Mouse (Mus musculus) lung, embryonic 14.5 days (tissue): ENCODE results near the gene Pak1. TPM values are rescaled to one million over a fixed set of nuclear protein-coding genes. Genes with fewer than 3 reads are reported as not detected.
"Not testable (repeated sequence)": the region's sequence is repeated elsewhere in the genome, so short reads cannot be mapped to it uniquely, and the experiment has no call there.

Experiments used
- ATAC-seq: fragments of 200-750 bp; cut with Nextera tagmentation; 2 replicates; pipeline ENCODE4 v1.8.0; 2017; ENCODE audit warnings: mild to moderate bottlenecking, moderate TSS enrichment, moderate library complexity; ENCODE audit not compliant: insufficient read depth
- DNase-seq: peaks from one replicate; pipeline ENCODE4 v3.0.0-alpha.2; 2015
- H3K27ac ChIP-seq: fragments of 300-500 bp; sonication (generic); 2 replicates; pipeline ENCODE4 v1.5.1; 2014; ENCODE audit warnings: low read depth, mild to moderate bottlenecking, moderate library complexity
- H3K27me3 ChIP-seq: fragments of 300-500 bp; sonication (generic); 2 replicates; pipeline ENCODE4 v1.6.1; 2014; ENCODE audit warnings: low read length, control low read depth; ENCODE audit not compliant: insufficient read depth
- H3K36me3 ChIP-seq: fragments of 300-500 bp; sonication (generic); 2 replicates; pipeline ENCODE4 v1.6.1; 2014; ENCODE audit warnings: control low read depth; ENCODE audit not compliant: insufficient read depth
- H3K4me1 ChIP-seq: fragments of 300-500 bp; sonication (generic); 2 replicates; pipeline ENCODE4 v1.6.1; 2014; ENCODE audit warnings: antibody characterized with exemption, control low read depth; ENCODE audit not compliant: insufficient read depth
- H3K4me2 ChIP-seq: fragments of 300-500 bp; sonication (generic); 2 replicates; pipeline ENCODE4 v1.6.1; 2014; ENCODE audit warnings: mild to moderate bottlenecking
- H3K4me3 ChIP-seq: fragments of 300-500 bp; sonication (generic); 2 replicates; pipeline ENCODE4 v1.5.1; 2014; ENCODE audit warnings: low read depth, low read length
- H3K9ac ChIP-seq: fragments of 300-500 bp; sonication (generic); 2 replicates; pipeline ENCODE4 v1.6.1; 2014
- H3K9me3 ChIP-seq: fragments of 300-500 bp; sonication (generic); 2 replicates; pipeline ENCODE4 v1.6.1; 2016; ENCODE audit warnings: low read depth, low read length, control low read depth
- CTCF ChIP-seq: IDR thresholded peaks from 2 replicates; pipeline ENCODE4 v1.5.1; 2016; ENCODE audit warnings: antibody characterized with exemption, low read depth
- WGBS: fragments of 180-500 bp; shearing (Covaris S2); extraction: QIAGEN DNeasy Blood & Tissue Kit; methylation state at CpG from one replicate; pipeline ENCODE4 v1.1.7; 2014; 5-methylcytosine and 5-hydroxymethylcytosine counted together
- polyA plus RNA-seq: library from polyadenylated mRNA; unstranded; fragments of >200 nt; fragmentation: Nextera tagmentation; extraction: Ambion mirVana; gene quantifications from 2 replicates; pipeline ENCODE4 v1.2.1, GENCODE M21; 2014

Gene Pak1
- polyA plus RNA-seq, 1 experiment from 2014 or later: 19.2 TPM

GRCm38 (mm10) chr7:97846539-97846938, 58.2 kb downstream of the Pak1 start:
- Histone ChIP-seq H3K4me2 (no peak overlapping the region), H3K4me1 (peaks cover 2% of the 10 kb centered on the region; the same call in 1 of the 2 replicates), H3K9ac (no peak overlapping the region), H3K4me3 (no peak overlapping the region), H3K27ac (no peak overlapping the region), H3K9me3 (no peaks in the 10 kb centered on the region), H3K27me3 (no peaks in the 10 kb centered on the region), H3K36me3 (no peaks in the 10 kb centered on the region)
- TF ChIP-seq CTCF: no peak
- ATAC-seq: no peak
- DNase-seq: no peak

- H3K4me2 ChIP-seq, H3K9ac ChIP-seq, H3K9me3 ChIP-seq, ATAC-seq, H3K4me1 ChIP-seq, H3K36me3 ChIP-seq, DNase-seq, H3K27me3 ChIP-seq, H3K27ac ChIP-seq, H3K4me3 ChIP-seq: not testable (repeated sequence)
- WGBS: 59% methylated on average over 3 of the region's 3 CpGs
Observed at GRCm38 (mm10) chr7:97849557-97849956, 61.2 kb downstream of the Pak1 start.

DNA sequence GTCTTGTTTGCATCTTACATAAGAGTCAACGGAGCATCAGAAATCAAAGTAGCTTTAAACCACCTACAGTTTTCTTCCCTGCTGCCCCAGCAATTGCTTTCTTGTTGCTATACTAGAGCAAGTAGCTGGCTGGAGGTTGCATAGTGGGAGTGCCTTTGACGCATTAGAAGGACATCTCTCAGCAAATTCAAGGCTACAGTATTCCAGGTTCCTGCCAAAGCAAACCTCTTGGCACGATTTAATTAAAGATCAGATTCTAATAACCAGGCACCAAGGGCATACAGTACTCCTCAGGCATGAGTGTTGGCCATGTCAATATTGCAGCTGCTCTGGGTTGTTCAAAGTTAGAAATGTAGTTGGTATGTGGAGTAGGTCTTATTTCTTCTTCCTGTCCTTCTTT, 62.0 kb downstream of the Pak1 start:
- 69% methylated on average over 3 of the region's 3 CpGs for WGBS
- Histone ChIP-seq H3K4me3 (no peak overlapping the region), H3K27ac (no peak overlapping the region), H3K27me3 (no peaks in the 10 kb centered on the region), H3K9ac (no peak overlapping the region), H3K9me3 (no peaks in the 10 kb centered on the region), H3K4me1 (no peaks in the 10 kb centered on the region), H3K36me3 (no peaks in the 10 kb centered on the region), H3K4me2 (no peak overlapping the region)
- no peak for DNase-seq
- TF ChIP-seq CTCF: no peak
- no peak for ATAC-seq

DNA sequence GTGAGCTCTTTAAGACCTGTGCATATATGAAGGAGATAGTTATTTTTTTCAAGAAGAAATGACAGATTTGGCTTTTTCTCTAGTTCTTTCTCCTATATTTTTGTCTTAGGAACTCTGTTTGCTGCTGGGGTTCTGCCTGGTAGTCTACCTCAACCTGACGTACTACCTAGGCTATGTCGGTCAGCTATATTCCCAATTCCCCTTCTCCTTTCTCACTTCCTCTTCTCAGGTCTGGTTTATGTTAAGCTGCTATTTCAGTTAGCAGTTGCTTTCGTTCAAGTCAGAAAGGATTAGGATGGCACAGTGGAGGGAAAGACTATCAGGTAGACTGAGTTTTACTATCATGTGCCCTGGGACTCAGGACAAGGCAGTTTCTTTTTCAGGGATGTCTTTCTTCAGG, 75.2 kb downstream of the Pak1 start:
- ATAC-seq (no peak), DNase-seq (no peak)
- H3K9me3 ChIP-seq: no peaks in the 10 kb centered on the region
- H3K4me3 ChIP-seq: no peak overlapping the region
- 83% methylated on average over 3 of the region's 3 CpGs for WGBS
- no peaks in the 10 kb centered on the region for H3K27me3 ChIP-seq
- H3K4me1 ChIP-seq: no peaks in the 10 kb centered on the region
- H3K4me2 ChIP-seq: no peak overlapping the region
- TF ChIP-seq CTCF: no peak
- H3K36me3 ChIP-seq: no peaks in the 10 kb centered on the region
- no peak overlapping the region for H3K9ac ChIP-seq
- no peak overlapping the region for H3K27ac ChIP-seq

- no peaks in the 10 kb centered on the region for H3K36me3 ChIP-seq
- ATAC-seq (no peak), DNase-seq (peak; percentile 46)
- no peak overlapping the region for H3K4me3 ChIP-seq
- H3K4me2 ChIP-seq: no peak overlapping the region
- no peaks in the 10 kb centered on the region for H3K27me3 ChIP-seq
- 38% methylated on average over 1 of the region's 1 CpGs for WGBS
- H3K9ac ChIP-seq: no peak overlapping the region
- H3K4me1 ChIP-seq: no peaks in the 10 kb centered on the region
- no peak for TF ChIP-seq CTCF
- no peaks in the 10 kb centered on the region for H3K9me3 ChIP-seq
- H3K27ac ChIP-seq: no peak overlapping the region
Observed at GRCm38 (mm10) chr7:97864531-97864930, 76.2 kb downstream of the Pak1 start.

DNA sequence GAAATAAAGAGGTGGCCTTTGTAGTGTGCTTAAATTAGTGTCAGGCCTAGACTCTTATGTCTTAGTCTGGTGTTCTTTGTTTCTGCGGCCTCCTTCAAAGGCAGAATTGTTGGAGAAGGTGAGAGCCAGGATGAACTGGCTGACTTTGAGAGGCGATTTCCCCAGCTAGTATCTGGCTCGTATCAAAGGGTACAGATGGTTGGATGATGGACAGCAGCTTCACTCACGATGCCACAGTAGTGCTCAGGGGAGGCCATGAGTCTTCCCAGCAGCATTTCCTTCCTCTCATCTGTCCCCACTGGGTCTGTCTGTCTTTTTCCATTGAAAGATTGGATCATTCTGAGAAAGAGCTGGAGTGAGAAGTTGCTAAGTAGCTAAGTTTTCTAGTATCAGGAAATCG, 79.5 kb downstream of the Pak1 start:
- Histone ChIP-seq H3K4me3 (no peak overlapping the region), H3K36me3 (no peaks in the 10 kb centered on the region), H3K4me1 (no peaks in the 10 kb centered on the region), H3K27ac (no peak overlapping the region), H3K27me3 (no peaks in the 10 kb centered on the region), H3K4me2 (no peak overlapping the region), H3K9ac (no peak overlapping the region), H3K9me3 (no peaks in the 10 kb centered on the region)
- TF ChIP-seq CTCF: no peak
- no peak for ATAC-seq
- DNase-seq: no peak
- WGBS: 74% methylated on average over 5 of the region's 5 CpGs

DNA sequence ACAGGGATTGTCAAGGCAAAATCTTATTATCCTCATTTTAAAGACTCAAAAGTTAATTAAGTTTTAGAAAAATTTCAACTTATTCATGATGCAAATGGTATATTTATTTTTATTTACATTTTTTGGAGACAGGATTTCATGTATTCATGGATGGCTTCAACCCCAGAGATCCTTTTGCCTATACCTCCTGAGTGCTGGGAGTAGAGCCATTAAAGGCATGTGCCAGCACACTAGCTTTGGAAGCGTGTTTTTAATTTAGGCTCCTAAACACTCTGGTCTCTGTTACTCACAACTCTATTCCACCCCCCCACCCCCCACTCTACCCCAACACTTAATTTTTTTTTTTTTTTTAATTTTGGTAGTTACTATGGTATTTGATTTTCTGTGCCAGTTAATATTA, 80.4 kb downstream of the Pak1 start:
- no peaks in the 10 kb centered on the region for H3K27me3 ChIP-seq
- H3K4me2 ChIP-seq: no peak overlapping the region
- no peaks in the 10 kb centered on the region for H3K4me1 ChIP-seq
- DNase-seq: no peak
- no peak overlapping the region for H3K4me3 ChIP-seq
- H3K36me3 ChIP-seq: no peaks in the 10 kb centered on the region
- no peak overlapping the region for H3K27ac ChIP-seq
- H3K9me3 ChIP-seq: no peaks in the 10 kb centered on the region
- TF ChIP-seq CTCF: no peak
- H3K9ac ChIP-seq: no peak overlapping the region
- 79% methylated on average over 1 of the region's 1 CpGs for WGBS
- no peak for ATAC-seq

- no peaks in the 10 kb centered on the region for H3K4me1 ChIP-seq
- H3K36me3 ChIP-seq: no peaks in the 10 kb centered on the region
- no peak overlapping the region for H3K9ac ChIP-seq
- DNase-seq: no peak
- no peak overlapping the region for H3K4me3 ChIP-seq
- H3K4me2 ChIP-seq: no peak overlapping the region
- no peak overlapping the region for H3K27ac ChIP-seq
- WGBS: 86% methylated on average over 4 of the region's 4 CpGs
- ATAC-seq: no peak
- no peaks in the 10 kb centered on the region for H3K27me3 ChIP-seq
- no peaks in the 10 kb centered on the region for H3K9me3 ChIP-seq
- TF ChIP-seq CTCF: no peak
Observed at GRCm38 (mm10) chr7:97872396-97872795, 84.1 kb downstream of the Pak1 start.
